ENCODE assay signal across 13 mouse cellular contexts in the genomic region with DNA sequence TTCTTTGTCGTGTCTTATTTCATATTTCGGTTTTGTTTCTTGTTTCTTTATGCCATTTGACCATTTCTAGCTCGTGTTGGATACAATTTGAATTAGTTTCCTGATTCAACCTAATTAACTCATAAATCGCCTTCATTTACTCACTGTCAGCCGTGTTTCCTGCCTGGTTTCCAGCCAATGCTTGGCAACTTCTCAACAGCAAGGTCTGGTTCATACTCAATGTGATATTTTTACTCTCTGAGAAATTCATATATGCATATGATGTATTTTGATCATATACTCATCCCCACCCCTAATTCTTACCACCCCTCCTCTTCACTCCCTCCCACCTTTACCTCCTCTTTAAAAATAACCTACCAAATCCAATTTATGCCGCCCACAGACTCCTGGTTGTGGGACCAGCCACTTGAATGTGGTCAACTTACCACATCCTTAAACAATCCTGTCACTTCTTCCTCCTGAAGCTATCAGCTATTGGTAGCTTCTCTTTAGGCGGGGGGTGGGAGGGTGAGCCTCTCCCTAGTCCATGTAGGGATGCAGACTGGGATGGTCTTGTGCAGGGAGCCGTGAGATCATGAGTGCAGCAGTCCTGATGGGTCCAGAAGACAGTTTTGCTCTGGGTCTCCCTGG.
DNase-seq lines count a peak whose midpoint lies in the region; ATAC-seq lines count a peak whose summit lies in the region.
"Had no signal": no experiment of that assay in that cellular context is flagged by ENCODE, and none has a peak within 500 bp of the region (broad histone marks: within the 10 kb centered on the region; RNA-seq: fewer than 3 reads in every experiment).

No protein-coding gene starts in this region.

- H3K27me3 ChIP-seq in forebrain, embryonic 15.5 days: no peaks in the 10 kb centered on the region
- no peaks in the 10 kb centered on the region for H3K27me3 ChIP-seq in forebrain, embryonic 11.5 days (ENCODE audit: control insufficient read depth, insufficient read depth, low read length)
- no peaks in the 10 kb centered on the region for H3K27me3 ChIP-seq in kidney, embryonic 14.5 days (ENCODE audit: control insufficient read depth, insufficient read depth, low read length)
- H3K27me3 ChIP-seq: liver, embryonic 15.5 days had no signal

- peaks cover 11% of the 10 kb centered on the region; the same call in 1 of the 2 replicates for H3K4me1 ChIP-seq in forebrain, embryonic 15.5 days
- no peaks in the 10 kb centered on the region for H3K4me1 ChIP-seq in forebrain, embryonic 11.5 days (replicated peaks; ENCODE audit: control insufficient read depth, insufficient read depth, low read length)
- peaks cover 11% of the 10 kb centered on the region; the same call in 1 of the 2 replicates for H3K4me1 ChIP-seq in kidney, embryonic 14.5 days (ENCODE audit: control insufficient read depth, insufficient read depth, low read length)
- H3K4me1 ChIP-seq: liver, embryonic 15.5 days had no signal

- no peak overlapping the region for H3K27ac ChIP-seq in forebrain, embryonic 15.5 days (replicated peaks)
- H3K27ac ChIP-seq in forebrain, embryonic 11.5 days (ENCODE audit: low read depth, low read length): no peak overlapping the region
- no peak overlapping the region for H3K27ac ChIP-seq in kidney, embryonic 14.5 days (ENCODE audit: low read depth, low read length)
- H3K27ac ChIP-seq: liver, embryonic 15.5 days had no signal

- WGBS in forebrain, embryonic 15.5 days: 75% methylated on average over 8 of the region's 8 CpGs
- WGBS in forebrain, embryonic 11.5 days: 90% methylated on average over 8 of the region's 8 CpGs
- WGBS in kidney, embryonic 14.5 days: 69% methylated on average over 8 of the region's 8 CpGs

- ATAC-seq in forebrain, embryonic 15.5 days (replicated peaks): 0 out of 2 replicates have a peak, but pooled peaks have one; percentile 32
- no peak for ATAC-seq in forebrain, embryonic 11.5 days (replicated peaks; ENCODE audit: low FRiP score)
- ATAC-seq in kidney, embryonic 14.5 days (ENCODE audit: low FRiP score, low TSS enrichment): no peak
- ATAC-seq in monocyte, adult 5-6 weeks (replicated peaks; ENCODE audit: insufficient number of reproducible peaks, low FRiP score, low TSS enrichment, poor library complexity, severe bottlenecking): no peak
- ATAC-seq: activated CD4-positive, CD25-positive, alpha-beta regulatory T cell, adult 4 months; intestine, embryonic 16.5 days had no signal

- H3K4me2 ChIP-seq in forebrain, embryonic 15.5 days (replicated peaks): no peak overlapping the region
- H3K4me2 ChIP-seq in forebrain, embryonic 11.5 days (ENCODE audit: low read depth, low read length, severe bottlenecking): no peak overlapping the region
- no peak overlapping the region for H3K4me2 ChIP-seq in kidney, embryonic 14.5 days (replicated peaks; ENCODE audit: low read depth, low read length)
- H3K4me2 ChIP-seq: liver, embryonic 15.5 days; midbrain, embryonic 11.5 days had no signal

- no peaks in the 10 kb centered on the region for H3K36me3 ChIP-seq in forebrain, embryonic 15.5 days
- no peaks in the 10 kb centered on the region for H3K36me3 ChIP-seq in forebrain, embryonic 11.5 days (ENCODE audit: control insufficient read depth, insufficient read depth, low read length)
- no peaks in the 10 kb centered on the region for H3K36me3 ChIP-seq in kidney, embryonic 14.5 days (ENCODE audit: control insufficient read depth, insufficient read depth, low read length)
- H3K36me3 ChIP-seq: liver, embryonic 15.5 days had no signal

- no peaks in the 10 kb centered on the region for H3K9me3 ChIP-seq in forebrain, embryonic 15.5 days
- no peaks in the 10 kb centered on the region for H3K9me3 ChIP-seq in forebrain, embryonic 11.5 days (ENCODE audit: control insufficient read depth, low read length)
- H3K9me3 ChIP-seq in kidney, embryonic 14.5 days (ENCODE audit: control insufficient read depth, low read length): no peaks in the 10 kb centered on the region
- H3K9me3 ChIP-seq: liver, embryonic 15.5 days had no signal

- no peak overlapping the region for H3K9ac ChIP-seq in forebrain, embryonic 15.5 days (replicated peaks)
- no peak overlapping the region for H3K9ac ChIP-seq in forebrain, embryonic 11.5 days (ENCODE audit: low read length)
- H3K9ac ChIP-seq in kidney, embryonic 14.5 days (ENCODE audit: low read depth, low read length): no peak overlapping the region
- H3K9ac ChIP-seq: liver, embryonic 15.5 days had no signal

- DNase-seq in forebrain, embryonic 11.5 days (ENCODE audit: low spot score): no peak
- peak; percentile 20 for DNase-seq in kidney, adult 18-20 months
- DNase-seq in testis, postnatal 10 days (ENCODE audit: low spot score): peak; percentile 33
- no peak for DNase-seq in testis, postnatal 14 days (ENCODE audit: low spot score)
- no peak for DNase-seq in embryo, embryonic 10.5 days (ENCODE audit: low spot score)
- DNase-seq: thymus, postnatal 4 days had no signal

- H3K4me3 ChIP-seq in forebrain, embryonic 15.5 days: no peak overlapping the region
- H3K4me3 ChIP-seq in forebrain, embryonic 11.5 days (ENCODE audit: low read depth, low read length): no peak overlapping the region
- H3K4me3 ChIP-seq in kidney, embryonic 14.5 days (ENCODE audit: low read length): no peak overlapping the region
- H3K4me3 ChIP-seq: liver, embryonic 15.5 days had no signal

Comparison
In these comparisons a context has a peak if more than half of its experiments do, and no peak if none do; other contexts are left out.
1. DNase-seq: peak in kidney, adult 18-20 months (single experiment) and testis, postnatal 10 days (single experiment); none in forebrain, embryonic 11.5 days (single experiment), testis, postnatal 14 days (single experiment) and embryo, embryonic 10.5 days (single experiment).